ENCODE assay signal across 9 mouse cellular contexts in the genomic region with DNA sequence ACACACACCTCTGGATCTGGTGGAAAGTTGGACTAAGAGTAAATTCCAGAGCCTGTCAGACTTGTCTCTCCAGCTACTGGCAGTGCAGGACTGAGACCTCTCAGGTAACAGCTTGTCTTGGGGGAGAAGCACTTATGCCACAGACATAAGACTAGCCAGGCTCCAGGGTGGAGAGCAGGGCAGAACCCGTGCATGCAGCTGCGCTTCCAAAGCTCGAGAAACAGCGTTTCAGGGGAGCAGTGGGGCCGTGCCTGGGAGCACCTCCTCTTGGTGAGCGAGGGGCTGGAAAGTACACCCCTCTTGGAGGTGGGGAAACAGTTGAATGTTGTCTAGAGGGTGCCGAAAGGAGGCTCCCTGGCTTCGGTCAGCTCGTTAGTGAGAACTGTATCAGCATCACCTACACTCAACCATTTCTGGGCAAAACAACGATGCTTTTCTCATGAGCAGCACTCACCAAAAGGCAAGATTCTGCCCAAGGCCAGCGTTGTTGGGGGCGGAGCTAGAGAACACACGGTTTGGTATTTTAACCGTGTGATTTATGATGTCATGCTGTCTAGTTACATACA. TPM values are rescaled to one million over a fixed set of nuclear protein-coding genes. Genes with fewer than 3 reads are reported as not detected.
DNase-seq lines count a peak whose midpoint lies in the region; ATAC-seq and TF ChIP-seq lines count a peak whose summit lies in the region.
"Had no signal": no experiment of that assay in that cellular context is flagged by ENCODE, and none has a peak within 500 bp of the region (broad histone marks: within the 10 kb centered on the region; RNA-seq: fewer than 3 reads in every experiment).

No protein-coding gene starts in this region.

- H3K4me2 ChIP-seq in intestine, embryonic 14.5 days (ENCODE audit: low read length): peak overlapping the region; percentile 42
- H3K4me2 ChIP-seq in intestine, postnatal 0 days (replicated peaks; ENCODE audit: low read depth): no peak overlapping the region
- H3K4me2 ChIP-seq in midbrain, embryonic 15.5 days: no peak overlapping the region

- H3K27me3 ChIP-seq in intestine, embryonic 14.5 days (replicated peaks; ENCODE audit: control insufficient read depth, insufficient read depth, low read length): no peaks in the 10 kb centered on the region
- no peaks in the 10 kb centered on the region for H3K27me3 ChIP-seq in intestine, postnatal 0 days (replicated peaks; ENCODE audit: control insufficient read depth, insufficient read depth, low read length)
- H3K27me3 ChIP-seq in midbrain, embryonic 15.5 days (replicated peaks): no peaks in the 10 kb centered on the region

- 0 out of 2 replicates have a peak overlapping the region, but pooled peaks have one; percentile 31 for H3K9ac ChIP-seq in intestine, embryonic 14.5 days (ENCODE audit: low read length)
- H3K9ac ChIP-seq in intestine, postnatal 0 days (ENCODE audit: low read depth, low read length): no peak overlapping the region
- no peak overlapping the region for H3K9ac ChIP-seq in midbrain, embryonic 15.5 days

- 31% methylated on average over 14 of the region's 14 CpGs for WGBS in intestine, embryonic 14.5 days
- WGBS in intestine, postnatal 0 days: 38% methylated on average over 14 of the region's 14 CpGs
- WGBS in midbrain, embryonic 15.5 days: 75% methylated on average over 14 of the region's 14 CpGs

- no peaks in the 10 kb centered on the region for H3K36me3 ChIP-seq in intestine, embryonic 14.5 days (ENCODE audit: control insufficient read depth, insufficient read depth, low read length)
- no peaks in the 10 kb centered on the region for H3K36me3 ChIP-seq in intestine, postnatal 0 days (ENCODE audit: control insufficient read depth, insufficient read depth)
- H3K36me3 ChIP-seq in midbrain, embryonic 15.5 days (replicated peaks): no peaks in the 10 kb centered on the region

- H3K27ac ChIP-seq in intestine, embryonic 14.5 days (ENCODE audit: low read depth): peak overlapping the region; percentile 47; the same call in 1 of the 2 replicates
- no peak overlapping the region for H3K27ac ChIP-seq in intestine, postnatal 0 days (ENCODE audit: low read depth, low read length)
- H3K27ac ChIP-seq in midbrain, embryonic 15.5 days: no peak overlapping the region

- no peak for DNase-seq in intestine, embryonic 14.5 days (ENCODE audit: low spot score)
- DNase-seq in c-Kit-positive CD71-positive TER-119-positive erythroid progenitor cells, embryonic 14.5 days (ENCODE audit: low spot score): peak; percentile 76
- peak; percentile 45 for DNase-seq in induced T-regulatory cell, adult 2 months (ENCODE audit: low read depth)
- DNase-seq in naive thymus-derived CD4-positive, alpha-beta T cell, adult 2 months (ENCODE audit: low read depth): peak; percentile 69
- no peak for DNase-seq in cerebellum, postnatal 25 days
- no peak for DNase-seq in gastrocnemius, adult 8-10 months (ENCODE audit: low spot score in 2 of 2)

- no peak for ATAC-seq in intestine, embryonic 14.5 days (replicated peaks; ENCODE audit: low FRiP score, low TSS enrichment, low read depth)
- ATAC-seq in intestine, postnatal 0 days: no peak
- ATAC-seq in midbrain, embryonic 15.5 days (replicated peaks): no peak

- H3K4me1 ChIP-seq in intestine, embryonic 14.5 days (replicated peaks; ENCODE audit: control insufficient read depth, insufficient read depth, low read length): peaks cover 31% of the 10 kb centered on the region
- 0 out of 2 replicates have a peak, but pooled peaks cover 2% of the 10 kb centered on the region for H3K4me1 ChIP-seq in intestine, postnatal 0 days (replicated peaks; ENCODE audit: control insufficient read depth, insufficient read depth, low read length)
- peaks cover 3% of the 10 kb centered on the region; the same call in 1 of the 2 replicates for H3K4me1 ChIP-seq in midbrain, embryonic 15.5 days

- 0 out of 2 replicates have a peak overlapping the region, but pooled peaks have one; percentile 15 for H3K4me3 ChIP-seq in intestine, embryonic 14.5 days (ENCODE audit: low read depth, low read length)
- H3K4me3 ChIP-seq in intestine, postnatal 0 days (ENCODE audit: low read depth, low read length): no peak overlapping the region
- no peak overlapping the region for H3K4me3 ChIP-seq in midbrain, embryonic 15.5 days

- TF ChIP-seq CTCF in intestine, postnatal 0 days (IDR thresholded peaks at IDR 0.05; ENCODE audit: low read depth): no peak

- no peaks in the 10 kb centered on the region for H3K9me3 ChIP-seq in intestine, embryonic 14.5 days (ENCODE audit: control insufficient read depth, low read length)
- H3K9me3 ChIP-seq in intestine, postnatal 0 days (ENCODE audit: control insufficient read depth): no peaks in the 10 kb centered on the region
- H3K9me3 ChIP-seq in midbrain, embryonic 15.5 days: no peaks in the 10 kb centered on the region

RNA-seq across cellular contexts. Expression of gene Art4, which starts 1.4 kb away (rescaled TPM):
- 2.0 and 3.5 TPM in 2 replicates for polyA plus RNA-seq in intestine, embryonic 14.5 days (2014; fragmentation: Nextera tagmentation; extraction: Ambion mirVana)
- 0.55 and 0.64 TPM in 2 replicates for polyA plus RNA-seq in intestine, postnatal 0 days (2015; fragmentation: Nextera tagmentation; extraction: Ambion mirVana)
- under 1 TPM in 1 of 4 experiments, not detected in 3; 0.12 TPM for total RNA-seq in gastrocnemius, adult 8-10 months (2022)
- 0.14 and 0.24 TPM in 2 replicates for polyA plus RNA-seq in midbrain, embryonic 15.5 days (2015; fragmentation: Nextera tagmentation; extraction: Ambion mirVana)

RNA-seq across cellular contexts. Expression of gene Mgp, which starts 19.5 kb away (rescaled TPM):
- polyA plus RNA-seq in intestine, embryonic 14.5 days (2014; fragmentation: Nextera tagmentation; extraction: Ambion mirVana): 101 and 117 TPM in 2 replicates
- 74.8 and 76.7 TPM in 2 replicates for polyA plus RNA-seq in intestine, postnatal 0 days (2015; fragmentation: Nextera tagmentation; extraction: Ambion mirVana)
- total RNA-seq in gastrocnemius, adult 8-10 months (2022): 10 to 100 TPM; 25.2 to 67.7 (median 42.4) TPM
- 14.8 and 15.4 TPM in 2 replicates for polyA plus RNA-seq in midbrain, embryonic 15.5 days (2015; fragmentation: Nextera tagmentation; extraction: Ambion mirVana)

RNA-seq across cellular contexts. Expression of gene Smco3, which starts 20.9 kb away (rescaled TPM):
- polyA plus RNA-seq in intestine, embryonic 14.5 days (2014; fragmentation: Nextera tagmentation; extraction: Ambion mirVana): 3.7 and 4.0 TPM in 2 replicates
- polyA plus RNA-seq in intestine, postnatal 0 days (2015; fragmentation: Nextera tagmentation; extraction: Ambion mirVana): 0.76 and 1.3 TPM in 2 replicates
- total RNA-seq in gastrocnemius, adult 8-10 months (2022): under 1 TPM in 3 of 4 experiments, not detected in 1; 0.18 to 0.64 (median 0.19) TPM
- 0.66 and 1.3 TPM in 2 replicates for polyA plus RNA-seq in midbrain, embryonic 15.5 days (2015; fragmentation: Nextera tagmentation; extraction: Ambion mirVana)
- total RNA-seq: heart, postnatal 36 days had no signal

RNA-seq across cellular contexts. Expression of gene Wbp11, which starts 28.1 kb away (rescaled TPM):
- polyA plus RNA-seq in intestine, embryonic 14.5 days (2014; fragmentation: Nextera tagmentation; extraction: Ambion mirVana): 113 TPM in 2 replicates
- polyA plus RNA-seq in intestine, postnatal 0 days (2015; fragmentation: Nextera tagmentation; extraction: Ambion mirVana): 41.4 and 45.2 TPM in 2 replicates
- 10 to 100 TPM; 44.7 to 49.8 (median 45.5) TPM for total RNA-seq in gastrocnemius, adult 8-10 months (2022)
- 74.2 and 79.3 TPM in 2 replicates for polyA plus RNA-seq in midbrain, embryonic 15.5 days (2015; fragmentation: Nextera tagmentation; extraction: Ambion mirVana)

RNA-seq across cellular contexts. Expression of gene BC049715, which starts 28.7 kb away (rescaled TPM):
- polyA plus RNA-seq in intestine, embryonic 14.5 days (2014; fragmentation: Nextera tagmentation; extraction: Ambion mirVana): 1.1 and 1.7 TPM in 2 replicates
- 0.47 and 1.8 TPM in 2 replicates for polyA plus RNA-seq in intestine, postnatal 0 days (2015; fragmentation: Nextera tagmentation; extraction: Ambion mirVana)
- under 1 TPM in 2 of 4 experiments, not detected in 2; 0.07 to 0.08 TPM for total RNA-seq in gastrocnemius, adult 8-10 months (2022)
- 1.5 and 1.8 TPM in 2 replicates for polyA plus RNA-seq in midbrain, embryonic 15.5 days (2015; fragmentation: Nextera tagmentation; extraction: Ambion mirVana)

Comparison
In these comparisons a context has a peak if more than half of its experiments do, and no peak if none do; other contexts are left out.
1. DNase-seq: peak in c-Kit-positive CD71-positive TER-119-positive erythroid progenitor cells, embryonic 14.5 days (single experiment), induced T-regulatory cell, adult 2 months (single experiment) and naive thymus-derived CD4-positive, alpha-beta T cell, adult 2 months (single experiment); none in intestine, embryonic 14.5 days (single experiment), cerebellum, postnatal 25 days (0 of 2) and gastrocnemius, adult 8-10 months (0 of 2).